Mouse (Mus musculus) megakaryocyte, embryonic 14.5 days (primary cell): ENCODE results near the gene Nfib. TPM values are rescaled to one million over a fixed set of nuclear protein-coding genes. Genes with fewer than 3 reads are reported as not detected.

Experiments
- H3K27me3 ChIP-seq: replicated peaks from 2 replicates; pipeline ENCODE3; 2012; ENCODE audit warnings: inconsistent platforms
- H3K36me3 ChIP-seq: replicated peaks from 2 replicates; pipeline ENCODE3; 2012; ENCODE audit warnings: low read length, inconsistent platforms, mixed read lengths
- H3K4me1 ChIP-seq: 2 replicates; pipeline ENCODE4 v1.6.1; 2012; ENCODE audit warnings: inconsistent platforms
- H3K4me3 ChIP-seq: replicated peaks from 2 replicates; pipeline ENCODE3; 2012; ENCODE audit warnings: moderate library complexity, mild to moderate bottlenecking, inconsistent platforms
- H3K9me3 ChIP-seq: 2 replicates; pipeline ENCODE4 v1.6.1; 2012; ENCODE audit warnings: inconsistent platforms
- FLI1 ChIP-seq: IDR thresholded peaks from 2 replicates; pipeline ENCODE4 v1.6.1; 2012; ENCODE audit warnings: low read length, inconsistent platforms, mixed read lengths
- GATA1 ChIP-seq: IDR thresholded peaks from 3 replicates; pipeline ENCODE4 v1.6.1; 2012; ENCODE audit warnings: mixed read lengths, low read length, inconsistent platforms, borderline replicate concordance
- polyA plus RNA-seq: library from polyadenylated mRNA; stranded (reverse); fragments of >175 nt; gene quantifications from 2 replicates; pipeline ENCODE4 v1.2.3, GENCODE M21; 2012; ENCODE audit warnings: low replicate concordance; ENCODE audit not compliant: insufficient read depth

Nfib gene
- polyA plus RNA-seq, 1 experiment = 0.01 TPM

DNA sequence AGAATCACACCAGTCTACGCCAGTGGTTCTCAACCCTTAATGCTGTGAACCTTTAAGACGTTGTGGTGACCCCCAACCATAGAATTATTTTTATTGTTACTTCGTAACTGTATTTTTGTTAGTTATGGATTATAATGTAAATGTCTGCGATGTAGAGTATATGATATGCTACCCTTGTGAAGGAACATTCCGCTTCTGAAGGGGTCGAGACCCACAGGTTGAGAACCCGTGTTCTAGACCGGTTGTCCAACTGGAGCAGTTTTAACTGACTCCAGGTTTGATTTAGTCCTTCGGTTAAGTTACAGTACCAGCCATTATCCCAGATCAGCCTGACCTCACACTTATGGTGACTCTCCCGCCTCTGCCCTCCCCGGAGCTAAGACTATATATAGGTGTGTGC is 70.4 kb downstream of the Nfib start:
- Histone ChIP-seq H3K4me1 (no peaks in the 10 kb centered on the region), H3K27me3 (no peaks in the 10 kb centered on the region), H3K4me3 (no peak overlapping the region), H3K36me3 (no peaks in the 10 kb centered on the region), H3K9me3 (0 out of 2 replicates have a peak, but pooled peaks cover 2% of the 10 kb centered on the region)
- TF ChIP-seq GATA1 (no peak), FLI1 (no peak)

DNA sequence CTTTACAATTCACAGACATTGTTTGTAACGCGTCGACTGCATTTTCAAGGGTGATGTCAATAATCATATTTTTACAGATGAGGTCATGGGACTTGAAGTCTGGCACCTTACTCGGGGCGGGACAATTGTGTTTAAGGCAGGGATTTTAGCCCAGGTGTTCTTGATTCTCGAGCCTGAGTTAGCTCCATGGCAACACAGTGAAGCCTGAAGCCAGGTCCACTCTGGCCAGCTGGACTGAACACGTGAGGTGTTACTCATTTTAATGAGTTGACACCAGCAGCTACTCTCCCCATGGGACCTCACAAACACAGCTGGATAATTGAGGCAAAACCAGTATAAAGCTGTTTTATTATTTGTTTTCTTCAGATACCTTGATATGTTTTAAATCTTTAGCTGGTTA is 71.2 kb downstream of the Nfib start:
- no peaks in the 10 kb centered on the region for H3K36me3 ChIP-seq
- TF ChIP-seq GATA1 = no peak
- no peak for TF ChIP-seq FLI1
- H3K4me1 ChIP-seq = no peaks in the 10 kb centered on the region
- no peaks in the 10 kb centered on the region for H3K27me3 ChIP-seq
- 0 out of 2 replicates have a peak, but pooled peaks cover 2% of the 10 kb centered on the region for H3K9me3 ChIP-seq
- no peak overlapping the region for H3K4me3 ChIP-seq

DNA sequence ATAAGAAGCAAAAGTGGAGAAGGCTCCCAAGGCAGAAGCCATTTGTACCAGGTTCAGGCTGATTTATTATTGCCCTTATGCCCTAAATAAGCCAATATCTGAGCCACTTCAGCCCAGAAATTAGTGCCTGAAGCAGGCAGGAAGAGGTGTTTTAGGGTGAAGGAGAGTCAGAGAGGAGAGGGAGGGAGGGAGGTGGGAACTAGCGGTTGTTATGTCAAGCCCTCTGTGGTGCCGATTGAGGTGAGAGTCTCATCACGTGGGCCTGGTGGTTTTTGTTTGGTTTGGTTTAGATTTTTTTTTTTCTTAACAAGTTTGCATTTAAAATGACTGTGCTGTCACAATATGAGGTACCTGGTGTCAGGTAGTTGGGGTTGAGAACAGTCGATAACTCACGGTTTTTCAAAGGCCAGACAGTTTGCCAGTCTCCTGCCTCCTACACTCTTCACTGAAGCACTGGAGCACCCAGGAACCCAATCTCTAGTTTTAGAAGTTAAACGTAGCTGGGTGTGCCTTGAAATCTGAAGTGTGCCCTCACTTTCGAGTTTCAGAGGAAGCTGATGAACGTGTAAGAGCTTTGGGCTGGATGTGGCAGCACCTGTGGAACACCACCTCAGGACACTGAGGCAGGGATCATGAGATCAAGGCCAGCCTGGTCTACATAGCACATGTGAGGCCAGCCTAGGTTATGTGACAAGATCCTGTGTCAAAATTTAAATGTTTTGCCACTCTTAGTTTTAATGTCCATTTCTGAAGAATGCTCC is 81.1 kb downstream of the Nfib start:
- Histone ChIP-seq H3K4me3 (no peak overlapping the region), H3K4me1 (no peaks in the 10 kb centered on the region), H3K9me3 (no peaks in the 10 kb centered on the region), H3K36me3 (no peaks in the 10 kb centered on the region), H3K27me3 (no peaks in the 10 kb centered on the region)
- TF ChIP-seq FLI1 = no peak
- TF ChIP-seq GATA1 = no peak

DNA sequence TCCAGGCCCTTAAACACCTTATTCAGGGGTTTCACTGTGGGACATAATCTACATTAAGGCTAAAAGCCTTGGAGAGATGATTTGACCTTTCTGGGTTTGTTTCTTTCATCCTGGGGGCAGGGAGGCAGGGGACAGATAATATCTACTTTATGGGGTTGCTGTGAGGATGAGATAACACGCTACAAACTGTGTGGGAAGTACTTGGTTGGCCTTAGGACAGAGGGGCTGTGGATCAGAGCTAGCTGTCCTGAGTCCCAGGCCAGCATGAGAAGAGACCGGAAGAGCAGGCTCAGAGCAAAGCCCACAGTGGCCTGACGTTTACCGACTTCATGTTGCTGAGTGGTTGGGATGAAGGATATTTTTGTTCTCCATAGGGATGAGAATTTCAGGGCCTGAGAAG is 81.7 kb downstream of the Nfib start:
- H3K4me1 ChIP-seq = no peaks in the 10 kb centered on the region; the same call in 1 of the 2 replicates
- H3K27me3 ChIP-seq = no peaks in the 10 kb centered on the region
- TF ChIP-seq FLI1 = no peak
- no peak for TF ChIP-seq GATA1
- H3K4me3 ChIP-seq = no peak overlapping the region
- no peaks in the 10 kb centered on the region for H3K36me3 ChIP-seq
- H3K9me3 ChIP-seq = no peaks in the 10 kb centered on the region

DNA sequence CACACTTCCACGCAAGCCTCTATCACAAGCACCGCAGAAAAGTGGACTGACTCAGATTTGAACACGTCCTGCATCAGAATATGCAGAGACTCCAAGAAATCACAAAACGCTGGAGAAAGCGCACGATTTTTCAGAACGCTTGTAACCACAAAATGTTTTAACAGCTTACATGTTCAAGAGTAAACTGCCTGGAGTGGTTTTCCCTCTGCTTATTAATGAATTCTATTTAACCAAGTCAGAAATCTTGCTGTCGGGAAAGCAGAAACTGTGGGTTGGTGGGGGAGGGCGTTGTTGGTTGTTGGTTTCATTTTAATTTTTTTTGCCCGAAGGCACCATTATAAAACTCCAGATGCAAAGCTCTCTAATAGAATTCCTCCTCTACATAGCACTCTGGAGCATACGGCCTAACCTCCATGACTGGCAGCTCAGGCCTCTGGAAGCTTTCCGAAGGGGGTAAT is 82.4 kb downstream of the Nfib start:
- TF ChIP-seq GATA1 (no peak), FLI1 (no peak)
- no peaks in the 10 kb centered on the region for H3K36me3 ChIP-seq
- H3K27me3 ChIP-seq = no peaks in the 10 kb centered on the region
- no peaks in the 10 kb centered on the region for H3K9me3 ChIP-seq
- no peaks in the 10 kb centered on the region; the same call in 1 of the 2 replicates for H3K4me1 ChIP-seq
- H3K4me3 ChIP-seq = no peak overlapping the region

DNA sequence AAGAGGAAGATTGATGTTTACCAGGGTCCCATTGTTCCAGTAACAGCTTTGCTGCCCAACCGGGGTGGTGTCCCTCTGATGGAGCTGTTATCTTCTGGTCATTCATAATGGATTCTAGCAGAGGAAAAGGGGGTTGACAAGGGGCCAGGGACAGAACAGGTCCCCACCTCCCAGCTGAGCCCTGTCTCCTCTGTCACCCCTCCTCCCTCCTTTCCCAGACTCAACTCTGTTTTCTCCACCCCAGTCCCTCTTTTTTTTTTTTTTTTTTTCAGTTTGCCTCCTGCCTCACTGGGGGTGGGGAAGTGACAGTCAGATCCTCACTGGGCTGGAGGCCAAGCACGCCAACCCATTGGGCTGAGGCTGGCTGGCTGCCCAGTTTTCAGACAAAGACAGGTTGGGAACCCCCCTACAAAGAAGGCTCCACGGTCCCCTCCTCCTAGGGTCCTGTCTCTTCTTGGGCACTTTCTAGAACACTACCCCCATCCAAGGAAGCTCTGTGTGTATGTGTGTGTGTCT is 83.2 kb downstream of the Nfib start:
- H3K27me3 ChIP-seq = no peaks in the 10 kb centered on the region
- no peaks in the 10 kb centered on the region; the same call in 1 of the 2 replicates for H3K4me1 ChIP-seq
- H3K4me3 ChIP-seq = no peak overlapping the region
- no peaks in the 10 kb centered on the region for H3K9me3 ChIP-seq
- TF ChIP-seq FLI1 = no peak
- no peak for TF ChIP-seq GATA1
- no peaks in the 10 kb centered on the region for H3K36me3 ChIP-seq

DNA sequence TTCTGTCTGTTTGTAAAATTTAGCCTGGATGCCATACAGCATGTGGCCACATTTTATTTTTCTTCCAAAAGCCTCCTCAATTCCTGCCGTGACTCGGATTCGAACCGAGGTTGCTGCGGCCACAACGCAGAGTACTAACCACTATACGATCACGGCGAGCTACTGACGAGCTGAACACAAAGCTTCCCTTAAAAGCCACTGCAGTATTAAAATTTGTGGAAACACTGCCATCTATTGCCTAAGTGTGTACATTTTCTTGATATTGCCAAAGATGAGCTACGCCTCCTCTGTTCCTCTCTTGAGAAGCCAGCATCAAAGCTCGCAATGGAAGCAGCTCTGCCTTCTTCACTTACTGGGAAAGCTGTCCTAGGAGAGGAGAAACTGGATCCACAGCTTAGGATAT is 86.0 kb downstream of the Nfib start:
- no peaks in the 10 kb centered on the region for H3K36me3 ChIP-seq
- H3K27me3 ChIP-seq = no peaks in the 10 kb centered on the region
- no peaks in the 10 kb centered on the region for H3K9me3 ChIP-seq
- no peaks in the 10 kb centered on the region; the same call in 1 of the 2 replicates for H3K4me1 ChIP-seq
- H3K4me3 ChIP-seq = no peak overlapping the region
- TF ChIP-seq FLI1 (no peak), GATA1 (no peak)

DNA sequence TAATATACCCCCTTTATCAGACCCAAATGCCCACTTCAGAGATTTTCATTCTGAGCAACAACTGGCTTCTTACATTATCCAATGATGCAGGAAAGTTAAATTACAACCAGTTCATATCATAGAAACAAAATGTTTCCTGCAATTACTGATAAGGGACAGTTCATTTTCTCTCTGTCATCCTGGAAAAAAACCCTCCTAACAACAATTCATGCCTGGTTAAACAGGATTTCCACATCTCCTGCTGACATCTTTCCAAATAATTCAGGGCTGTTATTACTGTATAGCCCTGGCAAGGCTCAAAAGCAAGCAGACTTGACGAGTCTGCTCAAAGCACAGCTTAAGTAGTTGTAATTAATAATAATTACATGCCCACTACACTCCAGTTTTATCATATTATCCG is 86.5 kb downstream of the Nfib start:
- Histone ChIP-seq H3K36me3 (no peaks in the 10 kb centered on the region), H3K9me3 (no peaks in the 10 kb centered on the region), H3K4me3 (no peak overlapping the region), H3K27me3 (no peaks in the 10 kb centered on the region), H3K4me1 (no peaks in the 10 kb centered on the region; the same call in 1 of the 2 replicates)
- no peak for TF ChIP-seq FLI1
- no peak for TF ChIP-seq GATA1

DNA sequence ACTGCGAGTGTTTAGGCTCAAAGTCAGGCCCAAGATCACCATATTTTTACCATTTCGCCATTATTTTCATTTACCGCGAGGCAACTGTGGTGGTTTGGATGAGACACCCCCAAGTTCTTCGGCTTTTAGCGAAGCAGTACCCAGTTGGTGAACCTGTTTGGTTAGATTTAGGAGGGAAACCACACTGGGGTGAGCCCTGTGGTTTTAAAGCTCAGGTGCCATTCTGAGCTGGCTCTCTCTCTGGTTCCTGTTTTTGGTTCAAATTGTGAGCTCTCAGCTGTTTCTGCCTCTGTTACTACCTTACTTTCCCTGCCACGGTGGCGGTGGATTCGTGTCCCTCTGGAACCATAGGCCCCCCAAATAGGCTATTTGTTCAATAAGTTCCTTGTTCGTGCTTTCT is 88.3 kb downstream of the Nfib start:
- Histone ChIP-seq H3K27me3 (no peaks in the 10 kb centered on the region), H3K9me3 (no peaks in the 10 kb centered on the region), H3K36me3 (no peaks in the 10 kb centered on the region), H3K4me1 (no peaks in the 10 kb centered on the region; the same call in 1 of the 2 replicates), H3K4me3 (no peak overlapping the region)
- no peak for TF ChIP-seq GATA1

DNA sequence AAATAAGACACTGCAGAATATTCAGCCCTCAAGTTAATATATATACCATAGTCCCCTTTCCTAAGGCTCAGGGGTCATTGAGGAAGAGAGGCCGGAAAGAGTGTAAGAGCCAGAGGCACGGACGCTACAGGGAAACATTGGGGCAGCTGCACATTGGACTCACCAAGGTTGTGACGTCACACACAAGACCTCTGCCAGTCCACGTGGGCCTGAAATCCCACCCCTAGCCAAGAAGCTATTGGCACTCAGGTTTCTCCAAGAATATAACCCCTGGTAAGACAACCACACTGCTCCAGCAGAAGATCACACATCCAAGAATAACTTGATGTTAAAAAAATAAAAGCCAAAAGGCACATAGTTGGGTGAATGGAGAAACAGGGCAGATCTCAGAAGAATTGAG is 89.8 kb downstream of the Nfib start:
- Histone ChIP-seq H3K4me3 (no peak overlapping the region), H3K9me3 (no peaks in the 10 kb centered on the region), H3K36me3 (no peaks in the 10 kb centered on the region), H3K4me1 (no peaks in the 10 kb centered on the region; the same call in 1 of the 2 replicates), H3K27me3 (no peaks in the 10 kb centered on the region)
- no peak for TF ChIP-seq GATA1
- no peak for TF ChIP-seq FLI1
